Mouse (Mus musculus): ENCODE data around the gene Itpripl2.

GRCm38 (mm10) chr7:118489706-118490665 is 1.8 kb downstream of the Itpripl2 start:
- no peak for TF ChIP-seq CTCF (IDR thresholded peaks at IDR 0.05; ENCODE audit: low read depth, low read length)
- TF ChIP-seq EP300 (IDR thresholded peaks at IDR 0.05; ENCODE audit: insufficient read depth, low read depth, low read length), result no peak
- TF ChIP-seq POLR2A (IDR thresholded peaks at IDR 0.05; ENCODE audit: insufficient read depth, low read length), result no peak

Measured in ES-Bruce4 (cell line).